Mouse (Mus musculus) urinary bladder, postnatal 36 days (tissue): ENCODE results near the gene Ssxb3.
"Not testable (repeated sequence)": the region's sequence is repeated elsewhere in the genome, so short reads cannot be mapped to it uniquely, and the experiment has no call there.

Experiments used
- DNase-seq, 2 experiments: peaks; one replicate each; pipeline ENCODE4 v3.0.0; 2022; ENCODE audit warnings: low spot score in 2 of 2, mixed read lengths in 1 of 2

Ssxb3 gene

GRCm38 (mm10) chrX:8591716-8592115, at the start of gene Ssxb3:
TSS of gene Ssxb3 (minus strand) at chrX:8591816.
- DNase-seq = not testable (repeated sequence)

DNA sequence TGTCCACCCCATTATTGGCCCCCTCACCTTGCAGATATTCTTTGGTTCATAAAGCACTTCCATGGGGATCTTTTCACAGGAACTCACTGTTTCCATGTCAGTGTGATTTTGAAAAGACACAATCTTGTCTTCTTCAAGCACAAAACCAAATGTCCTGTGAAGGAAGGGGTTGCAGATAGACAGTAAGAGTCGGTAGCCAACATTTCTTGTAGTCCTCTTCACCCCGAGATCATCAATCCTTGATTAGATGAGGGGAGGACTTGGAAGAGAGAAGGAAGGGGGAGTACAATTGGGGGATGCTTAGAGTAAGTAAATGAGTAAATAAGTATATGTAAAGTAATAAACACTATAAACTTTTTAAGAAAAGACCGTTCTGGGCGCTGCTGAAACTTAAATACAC, 43.5 kb downstream of the Ssxb3 start, which contains the start of gene Ssxb6:
TSS of gene Ssxb6 (minus strand) at position 101 of the 400 bp plus-strand sequence.
- DNase-seq = not testable (repeated sequence)
